13 mouse cellular contexts compared by ENCODE assay signal in genomic region chr1:64970685-64971084, GRCm38 (mm10). TPM values are rescaled to one million over a fixed set of nuclear protein-coding genes. Genes with fewer than 3 reads are reported as not detected.
DNase-seq lines count a peak whose midpoint lies in the region; ATAC-seq and TF ChIP-seq lines count a peak whose summit lies in the region.
"Had no signal": no experiment of that assay in that cellular context is flagged by ENCODE, and none has a peak within 500 bp of the region (broad histone marks: within the 10 kb centered on the region; RNA-seq: fewer than 3 reads in every experiment).

No protein-coding gene starts in this region.

- no peaks in the 10 kb centered on the region for H3K4me1 ChIP-seq in stomach, postnatal 0 days (replicated peaks; ENCODE audit: control insufficient read depth, insufficient read depth)

- peak; percentile 96 for ATAC-seq in CD4-positive, CD25-positive, alpha-beta regulatory T cell, adult 4 months
- peak; percentile 47; the same call in 1 of the 2 replicates for ATAC-seq in stomach, postnatal 0 days (ENCODE audit: low FRiP score, low TSS enrichment)

- no peaks in the 10 kb centered on the region for H3K9me3 ChIP-seq in stomach, postnatal 0 days (ENCODE audit: control insufficient read depth, low read length)
- H3K9me3 ChIP-seq: midbrain, embryonic 10.5 days; neural tube, embryonic 13.5 days had no signal

- no peaks in the 10 kb centered on the region for H3K36me3 ChIP-seq in stomach, postnatal 0 days (ENCODE audit: control insufficient read depth, insufficient read depth, low read length)
- H3K36me3 ChIP-seq: midbrain, embryonic 10.5 days; neural tube, embryonic 13.5 days had no signal

- DNase-seq in kidney, postnatal 14 days, result peak; percentile 10
- DNase-seq in kidney, adult 18-20 months, result no peak
- DNase-seq in lung, postnatal 10 days, result peak; percentile 54
- DNase-seq in stomach, postnatal 0 days (ENCODE audit: low spot score), result no peak
- no peak for DNase-seq in heart, postnatal 10 days
- DNase-seq in left cerebral cortex, adult 8-10 months (ENCODE audit: low spot score in 2 of 2), result no peak
- DNase-seq in left cerebral cortex, adult 2 months (ENCODE audit: extremely low spot score in 1 of 2, low spot score in 2 of 2), result no peak
- DNase-seq: heart, postnatal 4 days had no signal

- no peak overlapping the region for H3K4me2 ChIP-seq in stomach, postnatal 0 days (replicated peaks; ENCODE audit: low read depth)
- H3K4me2 ChIP-seq: neural tube, embryonic 13.5 days had no signal

- 65% methylated on average over 5 of the region's 5 CpGs for WGBS in stomach, postnatal 0 days

- no peak overlapping the region for H3K27ac ChIP-seq in stomach, postnatal 0 days (replicated peaks)
- H3K27ac ChIP-seq in left cerebral cortex, adult 2 months, result no peak overlapping the region
- H3K27ac ChIP-seq: liver, embryonic 14.5 days; midbrain, embryonic 10.5 days; neural tube, embryonic 13.5 days had no signal

- no peak overlapping the region for H3K4me3 ChIP-seq in stomach, postnatal 0 days (ENCODE audit: low read depth, low read length)
- H3K4me3 ChIP-seq in left cerebral cortex, adult 2 months, result no peak overlapping the region
- H3K4me3 ChIP-seq: erythroblast, embryonic 14.5 days; midbrain, embryonic 10.5 days; neural tube, embryonic 13.5 days had no signal

- intact Hi-C loops in heart, postnatal 10 days (cut with DNase I), result no loop called here
- intact Hi-C loops in left cerebral cortex, adult 2 months (cut with DNase I), result no loop called here

- no peak overlapping the region for H3K9ac ChIP-seq in stomach, postnatal 0 days (ENCODE audit: low read length)
- H3K9ac ChIP-seq: liver, embryonic 14.5 days; neural tube, embryonic 13.5 days had no signal

- H3K27me3 ChIP-seq in stomach, postnatal 0 days (ENCODE audit: control insufficient read depth, insufficient read depth, low read length), result no peaks in the 10 kb centered on the region
- H3K27me3 ChIP-seq: neural tube, embryonic 13.5 days had no signal

- TF ChIP-seq EP300 in stomach, postnatal 0 days (optimal IDR thresholded peaks at IDR 0.05), result no peak

- no peak for TF ChIP-seq CTCF in stomach, postnatal 0 days (IDR thresholded peaks at IDR 0.05; ENCODE audit: low read depth)
- no peak for TF ChIP-seq CTCF in left cerebral cortex, adult 2 months (IDR thresholded peaks at IDR 0.05)

RNA-seq across cellular contexts. Expression of gene Plekhm3, which starts 14.1 kb away (rescaled TPM):
- 10 to 100 TPM in 1 of 2 experiments, 1 to 10 TPM in 1; 7.8 to 11.2 TPM for polyA plus RNA-seq in CD4-positive, CD25-positive, alpha-beta regulatory T cell, adult 4 months (2017; shearing (Covaris generic))
- 2.2 and 2.3 TPM in 2 replicates for polyA plus RNA-seq in stomach, postnatal 0 days (2015; fragmentation: Nextera tagmentation; extraction: Ambion mirVana)
- 10 to 100 TPM in 1 of 2 experiments, 1 to 10 TPM in 1; 8.8 to 10.7 TPM for total RNA-seq in heart, postnatal 10 days (2021)
- total RNA-seq in left cerebral cortex, adult 8-10 months (2022), result 10 to 100 TPM; 39.0 to 47.4 (median 43.7) TPM
- 10 to 100 TPM; 40.4 to 41.8 TPM for total RNA-seq in left cerebral cortex, adult 2 months (2021)

Comparison
In these comparisons a context has a peak if more than half of its experiments do, and no peak if none do; other contexts are left out.
1. DNase-seq: peak in kidney, postnatal 14 days (single experiment) and lung, postnatal 10 days (single experiment); none in kidney, adult 18-20 months (single experiment), stomach, postnatal 0 days (single experiment), heart, postnatal 10 days (0 of 2), left cerebral cortex, adult 8-10 months (0 of 2) and left cerebral cortex, adult 2 months (0 of 2).